Mouse (Mus musculus) macrophage (primary cell): ENCODE data around the gene Gp5. TPM values are rescaled to one million over a fixed set of nuclear protein-coding genes. Genes with fewer than 3 reads are reported as not detected.

ENCODE experiments used
- H3K27ac ChIP-seq: fragments of 350-480 bp; formaldehyde crosslinking; 2 replicates; pipeline ENCODE4 v1.9.0; 2021
- H3K36me3 ChIP-seq: fragments of 350-480 bp; formaldehyde crosslinking; 2 replicates; pipeline ENCODE4 v1.9.0; 2021; ENCODE audit errors: inconsistent target
- H3K4me3 ChIP-seq: fragments of 350-480 bp; formaldehyde crosslinking; 2 replicates; pipeline ENCODE4 v1.9.0; 2021; ENCODE audit errors: inconsistent target
- H3K79me2 ChIP-seq: fragments of 350-480 bp; formaldehyde crosslinking; 2 replicates; pipeline ENCODE4 v1.9.0; 2021; ENCODE audit errors: inconsistent target
- WGBS: methylation state at CpG from one replicate; pipeline ENCODE4 v1.1.7; 2026; ENCODE audit warnings: inconsistent platforms; ENCODE audit not compliant: missing documents; 5-methylcytosine and 5-hydroxymethylcytosine counted together
- polyA plus RNA-seq: library from polyadenylated mRNA; stranded (reverse); fragments of 250-400 nt; gene quantifications from 3 replicates; pipeline ENCODE4 v1.2.4, GENCODE M21; 2018; ENCODE audit warnings: inconsistent platforms

The Gp5 gene
- polyA plus RNA-seq, 1 experiment from 2014 or later = 0.60 TPM

DNA sequence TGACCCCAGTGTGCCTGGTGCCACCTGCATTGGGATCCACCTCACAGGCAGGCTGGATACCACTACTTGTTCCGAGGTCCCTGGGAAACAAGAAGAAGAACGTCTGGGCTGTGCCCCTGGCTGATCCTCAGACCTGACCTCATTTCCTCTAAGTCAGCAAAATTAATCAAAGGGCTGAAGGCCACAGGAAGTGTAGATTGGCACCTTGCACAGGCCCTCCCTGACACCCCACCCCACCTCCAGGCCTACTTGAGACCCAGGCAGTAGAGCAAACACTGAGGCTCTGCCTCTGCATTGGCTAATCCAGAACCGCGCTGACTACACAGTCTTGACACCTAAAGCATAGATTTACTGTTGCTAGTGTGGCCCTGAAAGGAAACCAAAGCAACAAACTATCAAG lies 45.0 kb downstream of the Gp5 start:
- Histone ChIP-seq H3K79me2 (no peaks in the 10 kb centered on the region), H3K36me3 (no peaks in the 10 kb centered on the region), H3K27ac (no peak overlapping the region), H3K4me3 (no peak overlapping the region)
- WGBS = 21% methylated on average over 4 of the region's 4 CpGs

DNA sequence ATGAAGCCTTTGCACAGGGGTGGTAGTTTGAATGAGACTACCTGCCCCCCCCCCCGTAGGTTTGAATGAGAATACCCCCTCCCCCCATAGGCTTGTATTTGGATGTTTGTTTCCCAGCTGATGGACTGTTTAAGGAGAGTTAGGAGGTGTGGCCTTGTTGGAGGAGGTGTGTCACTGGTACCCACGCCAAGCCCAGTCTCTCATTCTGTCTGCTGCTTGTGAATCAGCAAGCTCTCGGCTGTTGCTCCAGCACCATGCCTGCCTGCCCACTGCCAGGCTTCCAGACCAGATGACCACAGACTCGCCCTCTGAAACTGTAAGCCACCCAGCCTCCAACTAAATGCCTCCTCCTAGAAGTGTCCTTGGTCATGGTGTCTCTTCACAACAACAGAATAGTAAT lies 47.4 kb downstream of the Gp5 start:
- 70% methylated on average over 4 of the region's 4 CpGs for WGBS
- Histone ChIP-seq H3K4me3 (no peak overlapping the region), H3K36me3 (no peaks in the 10 kb centered on the region), H3K79me2 (no peaks in the 10 kb centered on the region), H3K27ac (no peak overlapping the region)

DNA sequence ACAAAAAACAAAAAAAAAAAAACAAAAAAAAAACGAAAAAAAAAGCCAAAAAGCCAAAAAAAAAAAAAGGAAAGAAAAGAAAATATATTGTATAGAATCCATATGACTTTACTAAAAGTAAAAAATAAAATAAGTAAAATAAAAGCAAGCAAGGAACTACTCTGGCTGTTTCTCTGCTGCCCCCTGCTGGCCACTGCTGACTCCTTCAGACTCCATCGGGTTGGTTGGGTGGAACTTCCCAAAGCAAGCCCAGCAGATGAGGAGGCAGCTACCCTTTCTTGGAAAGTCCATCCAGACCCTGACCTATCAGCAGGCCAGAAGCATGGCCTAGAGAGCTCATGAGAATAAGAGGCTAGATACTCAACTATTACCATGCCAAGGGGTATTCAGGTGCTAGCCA lies 47.9 kb downstream of the Gp5 start:
- no peak overlapping the region for H3K4me3 ChIP-seq
- H3K36me3 ChIP-seq = no peaks in the 10 kb centered on the region
- 0% methylated on average over 2 of the region's 2 CpGs for WGBS
- no peak overlapping the region for H3K27ac ChIP-seq
- no peaks in the 10 kb centered on the region for H3K79me2 ChIP-seq

DNA sequence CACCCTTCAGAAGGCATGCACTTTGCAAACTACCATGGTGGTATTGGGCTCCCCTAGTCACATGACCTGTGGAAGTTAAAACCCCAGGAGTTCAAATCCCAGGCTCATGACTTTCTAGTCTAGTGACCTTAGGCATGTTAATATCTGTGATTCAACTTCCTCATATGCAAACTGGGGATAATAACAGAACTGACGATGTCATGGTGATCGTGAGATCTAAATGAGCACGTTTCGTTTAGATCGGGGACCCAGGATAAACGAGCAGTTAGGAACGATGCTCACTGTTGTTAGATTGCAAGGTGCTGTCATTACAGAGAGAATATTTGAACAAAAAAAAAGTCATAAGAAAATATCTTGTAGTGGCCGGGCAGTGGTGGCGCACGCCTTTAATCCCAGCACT lies 48.4 kb downstream of the Gp5 start:
- no peaks in the 10 kb centered on the region for H3K36me3 ChIP-seq
- H3K79me2 ChIP-seq = no peaks in the 10 kb centered on the region
- no peak overlapping the region for H3K4me3 ChIP-seq
- 55% methylated on average over 7 of the region's 10 CpGs for WGBS
- no peak overlapping the region for H3K27ac ChIP-seq

DNA sequence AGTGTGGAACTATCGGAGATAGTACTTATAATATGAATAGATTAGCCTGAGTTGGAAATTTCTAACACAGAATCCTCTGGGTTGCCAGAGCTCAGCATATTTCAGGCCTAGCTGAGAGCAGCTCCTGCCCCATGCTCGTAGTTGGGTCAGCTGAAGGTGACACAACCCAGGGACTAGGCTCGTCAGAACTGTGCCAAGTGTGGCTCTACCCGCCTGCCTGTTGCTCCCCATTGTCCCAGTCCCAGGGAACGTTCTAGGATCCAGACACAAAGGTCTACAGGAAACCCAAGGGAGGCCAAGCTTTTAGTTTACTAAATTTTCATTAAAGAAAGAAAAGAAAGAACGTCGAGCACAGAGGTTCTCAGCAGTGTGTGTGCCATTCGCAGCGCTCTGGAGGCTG lies 49.2 kb downstream of the Gp5 start:
- 93% methylated on average over 9 of the region's 9 CpGs for WGBS
- no peak overlapping the region for H3K4me3 ChIP-seq
- H3K27ac ChIP-seq = no peak overlapping the region
- H3K79me2 ChIP-seq = no peaks in the 10 kb centered on the region
- no peaks in the 10 kb centered on the region for H3K36me3 ChIP-seq

DNA sequence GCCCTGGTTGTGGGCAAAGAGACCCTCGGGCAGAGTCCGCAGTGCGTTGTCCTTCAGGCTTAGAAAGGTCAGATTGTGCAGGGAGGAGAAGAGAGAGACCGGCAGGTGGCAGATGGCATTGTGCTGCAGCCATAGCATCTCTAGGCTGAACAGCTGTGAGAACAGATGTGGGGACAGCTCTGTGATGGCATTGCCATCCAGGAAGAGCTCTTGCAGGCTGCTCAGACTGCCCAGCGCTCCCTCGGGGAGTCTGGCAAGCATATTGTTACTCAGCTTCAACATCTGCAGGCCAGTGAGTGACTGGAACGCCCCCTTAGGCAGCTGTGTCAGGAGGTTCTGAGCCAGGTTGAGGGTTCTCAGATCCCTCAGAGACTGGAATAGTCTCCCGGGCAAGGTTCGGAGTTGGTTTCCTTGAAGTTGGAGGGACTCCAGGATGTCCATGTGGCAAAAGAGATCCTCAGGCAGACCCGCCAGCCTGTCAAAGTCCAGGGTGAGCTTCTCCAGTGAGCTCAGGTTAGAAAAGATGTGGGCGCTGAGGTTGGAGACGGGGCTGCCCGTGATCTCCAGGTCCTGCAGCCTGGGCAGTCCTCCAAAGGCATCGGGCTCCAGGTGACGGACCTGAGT lies 50.5 kb downstream of the Gp5 start:
- no peak overlapping the region for H3K4me3 ChIP-seq
- H3K79me2 ChIP-seq = no peaks in the 10 kb centered on the region
- H3K27ac ChIP-seq = no peak overlapping the region
- WGBS = 92% methylated on average over 15 of the region's 15 CpGs
- no peaks in the 10 kb centered on the region for H3K36me3 ChIP-seq

DNA sequence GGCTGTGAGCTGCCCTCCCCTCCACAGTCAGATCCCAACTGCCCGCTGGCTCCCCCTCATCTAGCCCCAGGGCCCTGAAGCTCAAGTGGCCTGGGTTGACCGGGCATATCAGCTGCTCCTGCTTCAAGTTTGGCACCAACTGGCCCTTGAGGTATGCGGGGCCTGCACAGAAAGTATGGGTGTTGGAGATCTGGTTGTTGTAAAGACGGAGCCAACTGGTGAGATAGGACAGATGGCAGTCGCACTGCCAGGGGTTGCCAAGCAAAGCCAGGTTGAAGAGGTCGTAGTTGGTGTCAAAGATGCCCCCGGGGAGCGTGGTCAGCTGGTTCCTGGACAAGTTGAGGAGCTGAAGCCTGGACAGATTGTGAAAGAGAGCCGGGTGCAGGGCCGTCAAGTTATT lies 51.1 kb downstream of the Gp5 start:
- Histone ChIP-seq H3K27ac (no peak overlapping the region), H3K4me3 (no peak overlapping the region), H3K36me3 (no peaks in the 10 kb centered on the region), H3K79me2 (no peaks in the 10 kb centered on the region)
- WGBS = 85% methylated on average over 10 of the region's 10 CpGs

DNA sequence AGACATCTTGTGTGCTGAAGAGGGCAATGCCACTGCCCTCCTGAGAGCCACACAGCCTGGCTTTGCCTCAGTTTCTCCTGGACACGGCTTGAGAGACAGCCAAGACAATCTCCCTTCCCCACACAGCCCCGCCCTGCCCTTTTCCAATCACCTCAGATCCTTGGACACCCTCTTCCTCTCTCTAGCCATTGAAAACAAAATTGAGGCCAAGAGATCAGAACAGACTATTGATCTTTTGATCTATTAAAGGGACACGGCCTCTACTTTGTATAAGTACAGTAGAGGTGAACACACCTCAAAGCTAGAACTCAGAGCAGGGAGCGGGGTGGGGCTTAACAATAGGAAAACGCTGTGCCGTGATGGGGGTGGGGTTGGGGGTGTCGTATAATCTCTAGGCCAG lies 52.1 kb downstream of the Gp5 start:
- no peaks in the 10 kb centered on the region for H3K79me2 ChIP-seq
- no peak overlapping the region for H3K27ac ChIP-seq
- no peaks in the 10 kb centered on the region for H3K36me3 ChIP-seq
- no peak overlapping the region for H3K4me3 ChIP-seq
- 84% methylated on average over 7 of the region's 7 CpGs for WGBS

DNA sequence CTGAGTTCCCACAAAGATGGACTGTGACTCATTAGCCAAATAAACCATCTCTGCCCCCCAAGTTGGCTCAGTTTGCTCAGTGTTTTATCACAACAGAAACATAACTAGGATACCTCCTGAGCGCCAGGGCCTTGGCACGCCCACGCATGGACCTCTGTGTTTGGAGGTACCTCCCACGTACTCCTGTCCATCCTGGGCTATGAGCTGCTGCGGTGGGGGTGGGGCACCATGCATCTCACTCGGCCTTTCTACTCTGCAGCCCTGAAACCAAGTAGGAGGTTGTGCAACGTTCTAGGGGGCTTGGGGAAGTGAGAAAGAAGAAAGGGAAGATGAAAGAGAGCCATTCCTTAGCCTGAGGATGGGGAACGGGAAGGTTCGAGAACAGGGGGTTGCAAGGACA lies 52.9 kb downstream of the Gp5 start:
- 18% methylated on average over 9 of the region's 9 CpGs for WGBS
- no peaks in the 10 kb centered on the region for H3K79me2 ChIP-seq
- H3K4me3 ChIP-seq = no peak overlapping the region
- no peak overlapping the region for H3K27ac ChIP-seq
- no peaks in the 10 kb centered on the region for H3K36me3 ChIP-seq

Other genes with a start within 250 kb of the Gp5 start
- gene Hes1, start 246.4 kb downstream of the Gp5 start, polyA plus RNA-seq = not detected in 3 replicates
- not detected in 3 replicates for gene Cpn2, start 43.3 kb downstream of the Gp5 start, polyA plus RNA-seq
- gene Lrrc15, start 27.5 kb downstream of the Gp5 start, polyA plus RNA-seq = not detected in 3 replicates
- 26.9 to 42.2 TPM (median 30.1 TPM) in 3 replicates for gene Atp13a3, start 95.2 kb upstream of the Gp5 start, polyA plus RNA-seq
- gene Tmem44, start 240.1 kb upstream of the Gp5 start, polyA plus RNA-seq = not detected in 3 replicates